Mouse (Mus musculus) fibroblast of lung, adult 2 months (primary cell): ENCODE measurements around the gene Lrrtm3.
A peak's percentile ranks its signal among the peaks of the same experiment; 100 is the strongest.

ENCODE experiments used
- DNase-seq: peaks from one replicate; pipeline ENCODE4 v3.0.0-alpha.2; 2011; ENCODE audit warnings: low read depth

The Lrrtm3 gene

DNA sequence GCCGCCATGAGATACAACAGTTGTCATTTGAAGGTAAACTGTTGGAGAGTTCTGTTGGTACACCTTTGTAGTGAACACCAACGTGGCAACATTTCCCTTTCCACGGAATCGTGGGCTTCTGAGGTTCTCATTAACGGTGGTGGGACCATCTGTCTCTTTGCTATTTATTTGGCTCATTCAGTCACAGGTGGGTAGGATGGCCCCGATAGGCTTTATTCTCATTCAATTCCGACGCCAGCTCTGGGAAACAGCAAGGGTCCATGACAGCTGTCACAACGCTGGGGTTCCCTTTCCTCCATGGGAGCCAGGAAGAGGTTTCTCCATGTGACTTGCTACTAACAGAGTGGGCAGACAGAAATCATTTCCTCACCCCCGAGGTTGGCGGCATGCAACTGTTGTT, 48.2 kb downstream of the Lrrtm3 start:
- no peak for DNase-seq

DNA sequence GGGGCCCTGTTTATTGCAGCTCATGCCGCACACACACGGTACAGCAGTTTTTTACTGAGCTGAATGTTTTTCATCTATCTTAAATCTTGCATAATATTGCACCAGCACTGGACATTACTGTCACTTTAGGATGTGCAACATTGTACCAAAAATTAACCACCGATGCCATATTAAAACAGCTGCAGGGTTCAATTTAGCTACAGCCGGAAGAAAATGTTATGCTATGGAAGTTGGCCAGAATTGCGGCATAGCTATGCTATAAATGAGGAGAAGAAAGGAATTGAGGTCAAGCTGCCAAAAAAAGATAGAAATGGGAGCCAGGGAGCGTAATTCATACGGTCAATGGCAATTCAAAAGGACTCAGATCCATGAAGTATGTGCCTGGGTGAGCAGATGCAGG, 48.9 kb downstream of the Lrrtm3 start:
- no peak for DNase-seq

DNA sequence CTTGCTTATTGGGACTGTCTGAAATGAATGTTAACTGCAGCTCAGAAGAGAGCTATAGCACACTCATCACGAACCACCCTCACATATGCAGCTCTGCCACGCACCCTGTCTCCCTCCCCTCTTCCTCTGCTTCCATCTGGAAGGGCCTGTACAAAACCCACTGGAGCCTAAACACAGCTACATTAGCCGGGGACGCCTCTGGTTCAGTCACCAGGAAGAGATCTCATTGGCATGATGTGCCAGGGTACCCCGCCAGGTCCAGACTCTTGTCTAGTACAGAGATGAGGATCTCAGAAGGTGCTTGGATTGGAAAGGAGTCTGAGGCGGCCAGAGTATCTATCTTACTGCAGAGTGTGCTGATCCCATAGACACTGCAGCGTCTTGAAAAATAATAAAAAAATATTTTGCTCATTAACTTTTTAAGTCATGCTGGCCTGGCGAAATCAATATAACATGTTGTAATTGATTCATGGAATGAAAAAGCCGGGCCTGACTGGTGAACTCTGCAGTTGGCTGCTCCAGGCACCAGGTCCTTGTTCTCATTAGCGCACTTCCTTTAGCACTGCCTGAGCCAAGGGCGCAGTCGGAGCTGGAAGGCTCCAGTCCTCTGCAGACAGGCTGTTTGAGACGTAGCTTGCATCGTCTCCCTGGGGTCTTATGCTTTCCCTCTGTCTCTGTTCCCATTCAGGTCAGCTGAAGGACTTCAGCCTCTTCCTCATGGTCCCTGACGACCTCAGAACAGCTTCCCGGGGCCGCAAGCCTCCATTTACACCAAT, 50.1 kb downstream of the Lrrtm3 start:
- no peak for DNase-seq

DNA sequence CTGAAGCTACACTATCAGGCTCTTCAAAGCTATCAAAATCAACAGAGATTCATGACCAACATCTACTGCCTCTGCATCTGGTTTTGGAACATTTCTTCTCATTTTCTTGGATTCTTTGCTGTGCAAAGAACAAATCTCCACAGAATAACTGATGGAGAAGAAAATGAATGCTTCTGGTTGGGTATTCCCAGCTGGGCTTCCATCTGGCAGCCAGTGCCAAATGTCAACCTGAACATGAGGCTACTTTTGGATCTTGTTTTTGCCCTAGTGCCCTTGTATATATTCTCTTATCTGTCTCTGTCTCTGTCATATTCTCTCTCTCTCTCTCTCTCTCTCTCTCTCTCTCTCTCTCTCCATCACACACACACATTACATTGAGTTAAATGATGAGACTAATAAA, 59.2 kb downstream of the Lrrtm3 start:
- no peak for DNase-seq

DNA sequence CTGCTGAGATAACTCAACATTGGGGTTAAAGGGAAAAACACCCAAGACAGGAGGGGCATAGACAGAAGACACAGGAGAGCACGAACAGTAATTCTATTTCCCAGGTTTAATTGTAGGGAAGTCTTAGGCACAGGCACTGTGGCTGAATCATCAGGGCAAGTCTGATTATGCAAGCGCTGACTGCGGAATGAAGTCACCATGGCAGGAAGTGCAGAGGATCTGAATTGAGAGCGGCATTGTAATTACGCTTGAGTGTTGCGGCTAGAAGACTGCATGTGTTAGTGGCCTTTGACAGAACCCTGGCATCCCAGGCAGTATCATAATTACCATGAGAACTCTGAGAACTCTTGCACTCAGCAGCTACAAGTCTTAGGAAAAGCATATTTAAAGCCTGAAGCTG, 66.7 kb downstream of the Lrrtm3 start:
- DNase-seq = peak; percentile 60

DNA sequence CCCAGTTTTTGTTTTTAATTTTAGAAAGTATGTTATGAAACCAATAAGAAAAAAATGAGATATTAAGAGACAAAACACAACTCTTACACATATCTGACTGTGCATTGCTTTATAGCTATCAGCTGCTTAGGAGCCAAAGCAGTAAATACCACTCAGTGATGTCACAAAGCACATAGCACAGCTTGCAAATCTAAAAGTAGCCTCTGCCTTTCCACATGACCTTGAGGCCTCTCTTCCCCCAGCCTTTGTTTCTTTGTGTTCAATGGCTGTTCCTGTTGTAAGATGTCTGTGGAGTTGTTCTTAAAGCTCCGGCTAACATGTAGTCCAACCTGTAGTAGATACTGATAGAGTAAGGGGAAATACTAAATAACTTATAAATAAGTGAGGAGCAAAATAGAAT, 69.7 kb downstream of the Lrrtm3 start:
- DNase-seq = no peak

DNA sequence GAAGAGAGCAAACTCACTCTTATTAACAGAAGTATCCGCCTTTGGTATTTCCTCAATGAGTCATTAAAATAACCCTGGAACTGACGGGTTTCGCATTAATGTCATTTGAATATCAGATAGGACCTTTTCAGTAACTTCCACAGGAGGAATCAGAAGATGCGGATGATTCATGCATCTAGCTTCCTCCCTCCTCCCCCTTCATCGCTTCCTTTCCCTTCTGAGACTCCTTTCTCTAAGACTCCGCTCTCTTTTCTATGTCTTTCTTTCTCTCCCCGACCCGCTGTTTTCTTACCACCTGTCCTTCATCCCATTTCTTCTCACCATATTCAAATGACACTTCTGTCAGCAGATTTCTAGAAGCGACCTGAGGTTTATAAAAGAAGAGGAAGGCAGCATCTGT, 88.1 kb downstream of the Lrrtm3 start:
- no peak for DNase-seq

DNA sequence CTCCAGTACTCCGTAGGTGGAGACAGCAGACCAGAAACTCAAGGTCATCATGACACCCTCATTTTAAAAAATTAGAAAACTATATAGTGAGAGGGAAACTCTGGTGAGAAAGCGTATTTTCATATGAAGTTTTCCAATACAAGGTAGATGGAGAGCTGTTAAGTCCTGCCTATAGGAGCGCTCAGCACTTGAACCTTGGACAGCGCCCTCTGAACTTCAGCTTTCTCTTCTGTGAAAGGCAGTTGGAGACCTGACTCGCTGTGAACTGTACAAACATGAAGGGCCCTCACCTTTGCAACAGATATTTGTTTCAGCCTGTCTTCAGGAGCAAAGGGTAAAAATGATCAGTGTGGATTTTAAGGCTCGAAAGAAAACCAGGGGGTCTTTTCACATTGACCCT, 88.5 kb downstream of the Lrrtm3 start:
- DNase-seq = no peak

DNA sequence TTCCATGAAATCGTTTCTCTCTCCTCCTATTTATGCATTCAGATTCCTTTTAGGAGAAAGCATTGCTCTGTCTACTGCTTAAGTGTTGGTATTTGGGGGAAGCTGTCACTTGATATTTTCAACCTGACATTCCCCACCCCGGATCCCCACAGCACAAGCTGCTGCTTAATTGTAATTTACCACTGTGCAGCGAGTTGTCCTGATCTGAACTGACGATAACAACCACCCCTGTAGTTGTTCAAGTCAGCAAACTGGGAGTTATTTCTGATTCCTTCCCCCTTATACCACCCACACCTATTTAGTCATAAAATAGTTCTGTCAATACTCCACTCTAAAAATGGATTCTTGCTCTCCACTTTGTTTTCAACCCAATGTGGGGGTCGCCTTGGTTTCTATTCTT, 95.8 kb downstream of the Lrrtm3 start:
- DNase-seq = no peak

DNA sequence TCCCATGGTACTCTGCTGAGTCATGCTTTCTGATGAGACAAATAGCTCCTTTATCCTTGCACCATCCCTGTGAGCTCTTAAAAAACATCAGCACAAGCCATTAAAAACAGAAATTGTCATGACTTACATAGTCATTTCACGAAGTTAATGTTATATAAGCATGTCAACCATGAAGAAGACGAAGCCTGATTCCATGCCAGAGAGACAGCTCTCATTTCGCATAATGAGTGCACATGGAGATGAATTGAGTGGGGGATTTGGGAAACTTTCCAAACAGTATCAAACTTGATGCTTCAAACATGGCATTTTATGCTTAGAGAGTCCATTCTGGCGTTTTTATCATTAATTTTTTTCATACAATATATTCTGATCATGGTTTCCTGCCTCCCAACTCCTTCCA, 104.5 kb downstream of the Lrrtm3 start:
- no peak for DNase-seq

DNA sequence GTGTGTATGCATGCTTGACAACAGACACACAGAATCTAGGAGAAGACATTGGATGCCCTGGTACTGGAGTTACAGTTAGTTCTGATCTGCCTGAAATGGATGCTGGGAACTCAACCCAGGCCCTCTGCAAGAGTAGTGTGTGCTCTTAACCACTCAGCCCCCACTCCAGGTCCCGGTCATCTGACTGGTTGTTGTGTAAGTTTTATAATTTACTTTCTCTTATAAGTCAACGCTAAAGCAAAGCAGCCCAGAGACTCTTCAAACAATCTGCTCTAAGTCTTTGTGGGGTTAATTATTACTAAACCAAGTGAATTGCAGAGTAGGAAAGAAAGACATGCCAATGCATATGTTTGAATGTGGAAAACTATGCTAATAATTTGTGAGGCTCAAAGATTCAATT, 110.7 kb downstream of the Lrrtm3 start:
- no peak for DNase-seq

DNA sequence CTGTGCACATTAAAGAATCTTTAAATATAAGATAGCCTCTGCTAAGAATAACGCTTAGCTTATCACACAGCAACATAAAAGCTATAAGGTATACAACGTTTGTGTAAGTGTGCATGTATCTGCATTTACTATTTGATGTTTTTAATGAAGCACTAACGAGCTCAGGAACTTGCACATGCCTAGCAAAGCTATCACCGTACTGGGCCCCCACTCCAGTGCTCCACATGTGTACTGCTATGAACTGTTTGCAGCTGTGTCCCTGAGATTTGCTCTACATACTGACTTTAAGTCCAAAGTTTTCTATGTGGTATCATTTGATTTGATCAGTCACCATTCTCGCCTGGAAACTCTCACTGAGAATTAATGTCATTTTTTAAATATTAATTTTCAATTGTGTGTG, 111.1 kb downstream of the Lrrtm3 start:
- no peak for DNase-seq

DNA sequence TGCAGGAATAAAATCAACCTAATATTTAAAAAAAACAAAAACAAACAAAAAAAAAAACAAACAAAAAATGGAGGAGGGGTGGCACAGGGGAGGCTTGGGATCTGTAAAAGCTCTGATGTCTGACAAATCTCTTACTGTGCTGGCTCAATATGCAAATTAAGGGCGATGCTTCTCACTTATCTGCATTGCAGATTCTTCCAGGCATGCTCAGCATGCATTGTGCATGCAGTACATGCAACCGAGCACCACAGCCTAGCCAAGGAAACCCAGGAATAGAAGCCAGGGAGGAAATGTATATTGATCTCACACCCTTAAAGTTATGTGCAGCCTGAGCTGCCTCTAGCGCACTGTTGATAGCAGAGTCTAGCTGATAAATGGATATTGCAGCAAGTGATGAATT, 111.5 kb downstream of the Lrrtm3 start:
- DNase-seq = no peak

DNA sequence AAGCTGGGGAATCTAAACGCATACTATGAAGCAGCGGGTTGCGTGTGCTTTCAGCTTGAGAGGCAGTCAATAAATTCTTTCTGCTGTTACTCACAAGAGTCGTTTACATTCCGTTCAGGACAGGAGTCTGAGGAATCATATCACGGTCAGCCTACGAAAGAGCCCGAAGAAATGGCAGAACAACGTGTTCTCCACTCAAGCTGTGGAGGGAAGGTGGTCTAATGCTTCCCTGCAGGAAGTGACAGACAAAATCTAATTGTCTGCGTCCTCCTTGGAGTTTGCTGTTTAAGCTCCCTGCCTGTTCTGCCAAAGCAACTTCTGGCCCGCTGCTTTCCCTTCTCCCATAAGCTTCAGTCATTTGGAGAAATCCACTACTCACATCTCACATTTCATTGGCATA, 112.0 kb downstream of the Lrrtm3 start:
- no peak for DNase-seq

DNA sequence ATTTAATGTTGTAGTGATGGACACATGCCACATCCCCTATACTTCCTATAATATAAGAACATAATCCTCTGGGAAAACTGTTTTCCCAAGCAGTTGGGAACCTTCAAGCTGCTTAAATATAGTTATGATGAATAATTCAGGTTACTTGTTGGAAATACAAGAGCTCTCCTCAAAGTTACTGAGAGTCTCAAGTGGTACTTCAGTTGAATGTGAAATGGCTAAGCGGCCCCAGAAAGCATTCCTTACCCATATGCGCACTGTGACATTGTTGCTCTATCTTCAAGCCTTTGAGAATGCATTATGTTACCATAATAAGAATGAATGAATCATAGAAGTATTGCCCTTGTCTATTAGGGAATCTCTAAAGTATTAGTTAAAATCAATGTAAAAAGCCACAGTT, 117.8 kb downstream of the Lrrtm3 start:
- no peak for DNase-seq

DNA sequence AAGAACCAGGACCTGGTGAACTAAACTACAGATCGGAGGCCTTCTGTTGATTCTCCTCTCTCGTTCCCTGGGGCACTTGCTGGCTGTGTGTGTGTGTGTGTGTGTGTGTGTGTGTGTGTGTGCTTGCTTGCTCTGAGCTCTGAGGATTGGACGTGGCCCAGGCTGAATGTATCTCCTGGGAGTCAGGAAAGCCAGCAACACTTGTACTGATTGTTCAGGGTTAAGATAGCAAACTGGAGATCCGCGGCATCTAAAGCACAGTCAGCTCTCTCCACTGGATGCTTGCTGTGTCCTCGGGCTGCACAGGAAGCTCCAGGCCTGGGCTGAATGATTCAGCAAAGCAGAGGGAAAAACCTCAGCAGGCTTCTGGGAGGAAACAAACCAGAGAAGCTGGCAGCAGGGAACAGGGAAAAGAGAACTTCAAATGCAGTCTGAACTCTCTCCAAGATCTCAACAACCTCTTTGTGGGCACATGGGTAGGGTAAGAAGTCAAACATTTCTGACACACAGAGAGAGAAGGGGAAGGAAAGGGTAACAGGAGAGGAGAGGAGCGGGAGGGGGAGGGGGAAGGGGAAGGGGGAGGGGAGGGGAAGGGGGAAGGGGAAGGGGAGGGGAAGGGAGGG, 135.7 kb downstream of the Lrrtm3 start:
- peak; percentile 27 for DNase-seq

DNA sequence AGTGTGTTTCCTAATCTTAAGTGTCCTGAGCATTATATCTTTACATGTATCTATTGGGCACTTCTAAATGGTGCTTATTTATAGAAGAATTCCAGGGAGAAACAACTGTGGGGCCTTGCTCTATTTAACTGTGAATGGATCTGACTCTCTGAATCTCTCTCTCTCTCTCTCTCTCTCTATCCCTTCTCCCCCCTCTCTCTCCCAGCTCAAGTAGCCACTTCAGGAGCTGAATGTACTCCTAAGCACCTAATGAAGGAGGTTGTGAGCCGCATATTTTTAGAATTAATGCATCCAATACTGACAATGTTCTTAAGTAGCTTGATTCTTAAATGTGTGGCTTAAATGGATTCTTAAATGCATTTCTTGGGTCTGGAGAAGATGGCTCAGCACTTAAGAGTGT, 138.6 kb downstream of the Lrrtm3 start:
- no peak for DNase-seq

DNA sequence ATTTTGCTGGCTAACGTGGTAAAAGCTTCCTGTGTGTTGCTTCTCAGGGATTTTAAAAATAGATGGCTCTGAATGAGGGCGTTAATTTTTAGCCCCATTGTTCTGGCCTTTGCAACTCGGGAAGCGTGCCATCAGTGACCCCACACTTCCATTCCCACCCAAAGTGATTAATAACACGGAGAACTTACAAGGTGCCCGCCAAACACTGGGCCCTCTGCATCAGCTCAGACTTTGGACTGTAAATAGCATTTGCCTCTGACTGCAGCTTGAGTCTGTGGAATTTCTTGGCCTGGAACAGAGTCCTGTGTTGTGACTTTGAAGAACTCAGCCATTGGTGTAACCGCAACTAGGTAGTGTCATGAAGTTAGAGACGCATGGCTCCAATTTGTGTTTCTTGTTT, 139.2 kb downstream of the Lrrtm3 start:
- DNase-seq = no peak

DNA sequence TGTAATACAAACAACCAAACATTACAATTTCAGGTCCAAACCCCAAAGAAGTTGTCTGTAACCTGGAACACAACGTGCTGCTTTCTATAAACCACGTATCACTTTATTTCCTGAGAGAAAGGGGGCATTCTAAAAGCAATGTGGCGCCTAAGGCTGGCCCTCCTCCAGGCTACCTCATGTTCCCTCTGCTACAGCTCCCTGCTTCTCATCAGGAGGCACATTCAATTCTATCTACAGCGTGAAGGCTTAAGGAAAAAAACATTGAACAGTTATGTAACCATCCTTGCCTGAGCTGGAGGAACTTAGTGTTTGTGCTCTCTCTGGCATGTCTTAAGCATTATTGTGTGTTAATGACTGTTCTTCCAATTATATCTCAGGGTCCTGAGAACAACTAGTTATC, 142.8 kb downstream of the Lrrtm3 start:
- DNase-seq = no peak

DNA sequence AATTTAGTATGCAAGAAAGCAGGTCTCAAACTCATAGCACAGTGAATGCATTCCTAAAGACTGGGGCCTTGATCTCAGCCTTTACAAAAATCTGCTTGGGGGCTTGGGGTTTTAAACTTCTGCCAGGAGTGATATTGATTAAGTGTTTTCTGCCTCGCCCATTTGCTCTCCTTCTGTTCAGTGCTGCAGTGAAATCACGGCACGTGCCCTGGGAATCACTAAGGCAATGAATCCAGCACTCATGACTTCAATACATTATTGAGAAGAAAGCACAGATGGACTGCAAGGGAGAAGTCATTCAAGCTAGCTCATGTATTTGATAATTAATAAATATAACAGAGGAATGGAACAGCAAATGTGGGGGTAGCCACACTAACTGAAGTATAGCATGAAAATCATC, 144.5 kb downstream of the Lrrtm3 start:
- no peak for DNase-seq

DNA sequence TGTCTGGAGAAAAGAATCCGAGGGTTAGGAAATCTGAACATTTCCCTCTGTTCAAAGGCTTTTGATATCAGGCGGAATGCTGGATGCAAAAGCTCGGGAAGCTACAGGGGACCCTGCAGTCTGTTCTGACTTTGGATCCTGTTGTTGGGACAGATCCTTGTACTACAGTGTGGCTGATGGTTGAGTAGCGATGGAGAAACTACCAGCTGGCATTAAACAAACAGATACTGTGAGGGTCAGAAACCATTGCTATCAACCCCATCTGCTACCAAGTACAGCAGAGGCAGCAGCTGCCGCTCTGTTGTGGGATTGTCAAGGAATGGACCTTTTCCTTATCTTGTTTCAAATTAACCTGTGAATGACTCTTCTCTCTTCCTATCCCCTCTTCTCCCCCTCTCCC, 156.1 kb downstream of the Lrrtm3 start:
- DNase-seq = no peak

DNA sequence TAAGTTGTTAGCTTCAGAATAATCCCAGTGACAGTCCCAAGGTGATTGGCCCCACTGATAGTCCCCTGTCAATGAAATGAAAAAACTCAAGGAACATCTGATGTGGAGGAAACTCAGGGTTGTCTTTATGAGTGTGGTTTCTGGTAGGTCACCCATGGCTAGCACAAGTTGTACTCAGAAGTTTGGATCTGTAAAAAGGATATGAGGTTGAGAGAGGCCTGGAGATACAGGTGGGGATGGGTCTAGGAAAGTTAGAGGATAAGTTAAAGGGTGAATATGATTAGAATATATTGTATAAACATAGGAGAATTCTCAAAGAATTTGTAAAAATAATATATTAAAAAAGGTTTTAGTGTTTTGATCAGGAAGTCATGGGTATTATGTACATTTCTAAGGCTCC, 162.7 kb downstream of the Lrrtm3 start, which contains the start of gene Gm10118:
Gene Gm10118 (minus strand): TSS at position 101 of the 400 bp plus-strand sequence.
- DNase-seq = no peak

DNA sequence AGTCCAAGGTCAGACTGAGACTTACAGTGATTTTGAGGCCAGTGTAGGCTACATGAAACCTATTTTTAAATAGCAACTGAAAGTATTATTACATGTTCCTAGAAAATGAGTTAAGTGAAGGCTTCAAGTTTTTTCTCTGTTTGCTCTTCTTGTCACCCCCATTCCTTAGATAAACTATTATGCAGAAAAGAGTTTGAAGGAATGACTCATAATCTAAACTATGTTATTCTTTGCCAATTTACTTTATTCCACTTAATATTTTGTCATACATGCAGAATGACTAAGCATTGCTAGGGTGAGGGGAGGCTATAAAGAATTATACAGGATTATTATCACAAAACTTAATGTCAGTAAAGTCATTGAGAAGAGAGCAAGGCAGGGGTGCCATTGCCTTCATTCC, 181.2 kb downstream of the Lrrtm3 start:
- no peak for DNase-seq

DNA sequence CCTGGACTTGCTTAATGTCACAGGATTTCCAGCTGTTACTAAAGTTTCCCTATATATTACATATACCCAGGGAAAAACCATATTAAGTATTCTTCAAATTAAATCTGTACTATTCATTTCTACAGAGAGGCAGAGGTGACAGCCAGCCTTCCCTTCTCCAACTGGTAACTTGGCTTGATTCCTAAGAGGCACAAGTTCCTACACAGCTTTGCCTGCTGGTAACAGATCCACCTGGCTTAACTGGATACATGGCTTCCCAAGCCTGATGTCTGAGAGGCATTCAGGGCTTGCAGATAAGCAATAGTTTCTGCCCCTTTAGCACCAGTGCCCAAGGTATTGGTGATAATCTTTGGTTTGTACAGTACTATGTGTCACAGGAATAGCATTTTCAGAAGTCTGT, 190.2 kb downstream of the Lrrtm3 start:
- no peak for DNase-seq
